Mouse (Mus musculus) midbrain, embryonic 13.5 days (tissue): ENCODE results near the gene Spred3. TPM values are rescaled to one million over a fixed set of nuclear protein-coding genes. Genes with fewer than 3 reads are reported as not detected.
"Not testable (repeated sequence)": the region's sequence is repeated elsewhere in the genome, so short reads cannot be mapped to it uniquely, and the experiment has no call there.

ENCODE experiments used
- ATAC-seq: fragments of 200-750 bp; cut with Nextera tagmentation; 2 replicates; pipeline ENCODE4 v1.8.0; 2017; ENCODE audit warnings: mild to moderate bottlenecking, moderate TSS enrichment, moderate library complexity
- H3K27ac ChIP-seq: fragments of 300-500 bp; sonication (generic); 2 replicates; pipeline ENCODE4 v1.5.1; 2015; ENCODE audit warnings: inconsistent platforms, mild to moderate bottlenecking, moderate library complexity
- H3K27me3 ChIP-seq: fragments of 300-500 bp; sonication (generic); 2 replicates; pipeline ENCODE4 v1.6.1; 2015; ENCODE audit warnings: mild to moderate bottlenecking, inconsistent platforms
- H3K36me3 ChIP-seq: fragments of 300-500 bp; sonication (generic); 2 replicates; pipeline ENCODE4 v1.6.1; 2015; ENCODE audit warnings: mild to moderate bottlenecking, inconsistent platforms
- H3K4me1 ChIP-seq: fragments of 300-500 bp; sonication (generic); replicated peaks from 2 replicates; pipeline ENCODE4 v1.6.1; 2015; ENCODE audit warnings: inconsistent platforms
- H3K4me2 ChIP-seq: fragments of 300-500 bp; sonication (generic); replicated peaks from 2 replicates; pipeline ENCODE4 v1.6.1; 2015; ENCODE audit warnings: moderate library complexity, mild to moderate bottlenecking, inconsistent platforms
- H3K4me3 ChIP-seq: fragments of 300-500 bp; sonication (generic); replicated peaks from 2 replicates; pipeline ENCODE4 v1.5.1; 2015; ENCODE audit warnings: mild to moderate bottlenecking, inconsistent platforms
- H3K9ac ChIP-seq: fragments of 300-500 bp; sonication (generic); replicated peaks from 2 replicates; pipeline ENCODE4 v1.6.1; 2015; ENCODE audit warnings: mild to moderate bottlenecking, inconsistent platforms
- H3K9me3 ChIP-seq: fragments of 300-500 bp; sonication (generic); 2 replicates; pipeline ENCODE4 v1.6.1; 2016; ENCODE audit warnings: mild to moderate bottlenecking, inconsistent platforms
- WGBS: fragments of 180-500 bp; shearing (Covaris S2); methylation state at CpG from one replicate; pipeline ENCODE4 v1.1.7; 2015; 5-methylcytosine and 5-hydroxymethylcytosine counted together
- polyA plus RNA-seq: library from polyadenylated mRNA; unstranded; fragments of >200 nt; fragmentation: Nextera tagmentation; extraction: Ambion mirVana; gene quantifications from 2 replicates; pipeline ENCODE4 v1.2.1, GENCODE M21; 2015

Spred3 gene
- 9.4 and 9.9 TPM in 2 replicates for polyA plus RNA-seq

DNA sequence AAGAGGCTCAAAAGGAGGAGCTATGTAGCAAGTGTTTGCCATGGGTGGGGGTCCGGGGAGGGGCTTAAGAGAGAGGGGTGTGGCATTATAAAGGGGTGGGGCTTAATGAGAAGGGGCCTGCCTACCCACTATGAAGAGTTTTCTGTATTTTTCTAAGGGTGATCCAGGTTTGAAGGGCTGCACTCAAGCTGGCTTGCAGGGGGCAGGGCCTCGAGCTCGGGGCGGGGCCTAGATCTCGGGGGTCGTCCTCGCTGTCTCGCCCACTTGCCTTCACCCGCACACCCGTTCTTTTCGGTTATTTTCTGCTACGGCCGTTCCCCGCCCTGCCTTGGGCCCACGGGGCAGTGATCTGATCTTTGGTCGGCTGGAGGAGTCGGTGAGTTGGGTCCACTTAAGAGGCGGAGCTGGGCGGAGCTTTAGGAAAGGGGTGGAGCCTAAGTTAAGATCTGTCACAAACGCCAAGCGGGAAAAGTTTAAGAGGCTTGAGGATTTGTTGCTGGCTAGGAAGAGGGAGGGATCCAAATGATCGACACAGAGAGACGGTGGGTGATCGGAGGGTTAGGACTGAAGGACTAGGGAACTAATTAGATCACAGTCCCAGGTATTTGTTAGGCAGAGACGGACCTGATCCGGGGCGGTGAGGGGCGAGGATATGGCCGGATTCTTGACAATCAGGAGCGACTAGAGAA lies at the start of gene Spred3, which contains the start of gene Ggn:
TSS of gene Spred3 (minus strand) at position 346 of the 689 bp plus-strand sequence.
TSS of gene Ggn (plus strand) at position 145 of the 689 bp plus-strand sequence.
- WGBS, result under 1% methylated on average over 30 of the region's 30 CpGs
- peak within 1 kb of the TSS; percentile 67 for H3K4me3 ChIP-seq
- H3K36me3 ChIP-seq, result peaks cover 31% of the 10 kb centered on the region
- peak within 1 kb of the TSS; percentile 70 for H3K9ac ChIP-seq
- peak within 1 kb of the TSS; percentile 87 for H3K27ac ChIP-seq
- H3K9me3 ChIP-seq, result no peaks in the 10 kb centered on the region
- peak within 1 kb of the TSS; percentile 66 for H3K4me2 ChIP-seq
- H3K4me1 ChIP-seq, result peaks cover 44% of the 10 kb centered on the region
- ATAC-seq, result peak; percentile 44
- H3K27me3 ChIP-seq, result peaks cover 47% of the 10 kb centered on the region

GRCm38 (mm10) chr7:29214846-29215245 lies 44.6 kb upstream of the Spred3 start:
- Histone ChIP-seq H3K4me3 (no peak overlapping the region), H3K36me3 (no peaks in the 10 kb centered on the region), H3K27ac (no peak overlapping the region), H3K27me3 (peaks cover 16% of the 10 kb centered on the region), H3K4me2 (no peak overlapping the region), H3K9ac (no peak overlapping the region), H3K9me3 (0 out of 2 replicates have a peak, but pooled peaks cover 4% of the 10 kb centered on the region), H3K4me1 (peaks cover 24% of the 10 kb centered on the region)
- no peak for ATAC-seq
- 36% methylated on average over 15 of the region's 15 CpGs for WGBS

- Histone ChIP-seq H3K9ac (no peak overlapping the region), H3K4me2 (peak overlapping the region; percentile 52; the same call in 1 of the 2 replicates), H3K4me3 (no peak overlapping the region), H3K27ac (no peak overlapping the region), H3K4me1 (peaks cover 24% of the 10 kb centered on the region), H3K9me3 (no peaks in the 10 kb centered on the region), H3K36me3 (no peaks in the 10 kb centered on the region), H3K27me3 (peaks cover 16% of the 10 kb centered on the region)
- ATAC-seq, result 0 out of 2 replicates have a peak, but pooled peaks have one; percentile 9
- WGBS, result 68% methylated on average over 2 of the region's 2 CpGs
Measured at GRCm38 (mm10) chr7:29214236-29214635, 44.0 kb upstream of the Spred3 start.

- Histone ChIP-seq H3K9ac (no peak within 1 kb of the TSS), H3K4me1 (peaks cover 24% of the 10 kb centered on the region), H3K36me3 (no peaks in the 10 kb centered on the region), H3K9me3 (no peaks in the 10 kb centered on the region), H3K27ac (no peak within 1 kb of the TSS), H3K4me3 (peak within 1 kb of the TSS; percentile 30), H3K27me3 (peaks cover 16% of the 10 kb centered on the region), H3K4me2 (peak within 1 kb of the TSS; percentile 52)
- peak; percentile 83 for ATAC-seq
- WGBS, result 3% methylated on average over 20 of the region's 20 CpGs
Measured at GRCm38 (mm10) chr7:29213675-29214082, 43.5 kb upstream of the Spred3 start, which contains the start of gene Catsperg1. Gene Catsperg1, minus strand, starts transcription at chr7:29214035.

DNA sequence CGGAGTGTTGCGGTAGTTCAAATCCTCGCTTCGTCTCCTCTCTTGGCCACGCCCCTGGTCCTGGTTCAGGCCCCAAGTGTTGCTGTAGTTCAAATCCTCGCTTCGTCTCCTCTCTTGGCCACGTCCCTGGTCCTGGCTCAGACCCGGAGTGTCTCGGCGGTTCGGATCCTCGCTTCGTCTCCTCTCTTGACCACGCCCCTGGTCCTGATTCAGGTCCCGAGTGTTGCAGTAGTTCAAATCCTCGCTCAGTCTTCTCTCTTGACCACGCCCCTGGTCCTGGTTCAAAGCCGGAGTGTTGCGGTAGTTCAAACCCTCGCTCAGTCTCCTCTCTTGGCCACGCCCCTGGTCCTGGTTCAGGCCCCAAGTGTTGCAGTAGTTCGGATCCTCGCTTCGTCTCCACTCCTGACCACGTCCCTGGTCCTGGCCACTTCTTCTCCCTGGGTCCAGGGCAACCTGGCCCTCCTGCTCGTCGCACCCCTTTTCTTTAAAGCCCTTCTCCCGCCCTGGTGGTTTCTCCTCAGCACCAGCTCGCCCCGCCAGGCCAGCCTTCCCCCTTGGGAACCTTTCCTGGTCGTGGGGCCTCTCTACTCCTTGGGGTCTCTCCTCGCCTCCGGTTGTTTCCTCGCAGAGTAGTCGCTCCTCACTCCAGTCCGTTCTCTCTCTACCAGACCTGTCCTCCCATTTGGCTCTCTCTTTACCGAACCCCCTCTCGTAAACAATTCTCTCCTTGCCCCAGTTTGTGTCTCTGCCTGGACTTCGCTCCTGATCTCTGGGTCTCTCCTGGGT lies 42.8 kb upstream of the Spred3 start:
- not testable (repeated sequence) for H3K36me3 ChIP-seq, ATAC-seq, H3K9me3 ChIP-seq, H3K9ac ChIP-seq, H3K27ac ChIP-seq
- H3K4me1 ChIP-seq, result peaks cover 24% of the 10 kb centered on the region
- H3K4me3 ChIP-seq, result peak overlapping the region; percentile 30
- 15% methylated on average over 40 of the region's 40 CpGs for WGBS
- H3K4me2 ChIP-seq, result peak overlapping the region; percentile 52
- peaks cover 16% of the 10 kb centered on the region for H3K27me3 ChIP-seq

GRCm38 (mm10) chr7:29212199-29212765 lies 42.1 kb upstream of the Spred3 start:
- peaks cover 24% of the 10 kb centered on the region for H3K4me1 ChIP-seq
- H3K4me2 ChIP-seq, result peak overlapping the region; percentile 52
- H3K27me3 ChIP-seq, result peaks cover 16% of the 10 kb centered on the region
- no peaks in the 10 kb centered on the region for H3K36me3 ChIP-seq
- no peaks in the 10 kb centered on the region for H3K9me3 ChIP-seq
- H3K27ac ChIP-seq, result no peak overlapping the region
- H3K4me3 ChIP-seq, result peak overlapping the region; percentile 33
- no peak for ATAC-seq
- H3K9ac ChIP-seq, result no peak overlapping the region
- WGBS, result 16% methylated on average over 26 of the region's 26 CpGs

DNA sequence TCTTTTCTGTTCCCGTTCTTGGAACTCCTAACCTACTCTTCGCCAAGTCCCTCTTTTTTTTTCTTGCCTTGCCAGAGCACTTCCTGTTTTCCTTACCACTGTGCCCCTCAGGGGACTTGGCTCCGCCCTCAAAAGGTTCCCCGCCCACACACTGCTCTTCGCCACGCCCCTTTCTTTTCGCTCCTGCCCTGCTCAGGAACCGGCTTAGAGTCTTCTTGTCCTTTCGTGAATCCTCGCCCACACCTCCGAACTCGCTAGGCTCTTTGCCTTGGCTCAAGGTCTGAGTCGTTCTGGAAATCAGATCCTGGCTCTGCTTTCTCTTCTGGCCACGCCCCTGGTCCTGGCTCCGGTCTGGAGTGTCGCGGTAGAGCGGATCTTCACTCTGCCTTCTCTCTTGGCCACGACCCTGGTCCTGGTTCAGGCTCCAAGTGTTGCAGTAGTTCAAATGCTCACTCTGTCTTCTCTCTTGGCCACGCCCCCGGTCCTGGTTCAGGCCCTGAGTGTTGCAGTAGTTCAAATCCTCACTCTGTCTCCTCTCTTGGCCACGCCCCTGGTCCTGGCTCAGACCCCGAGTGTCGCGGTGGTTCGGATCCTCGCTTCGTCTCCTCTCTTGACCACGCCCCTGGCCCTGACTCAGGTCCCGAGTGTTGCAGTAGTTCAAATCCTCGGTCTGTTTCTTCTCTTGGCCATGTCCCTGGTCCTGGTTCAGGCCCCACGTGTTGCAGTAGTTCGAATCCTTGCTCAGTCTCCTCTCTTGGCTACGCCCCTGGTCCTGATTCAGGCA lies 41.4 kb upstream of the Spred3 start:
- H3K9ac ChIP-seq, result no peak overlapping the region; the same call in 1 of the 2 replicates
- H3K4me3 ChIP-seq, result peak overlapping the region; percentile 33
- no peak overlapping the region for H3K27ac ChIP-seq
- H3K9me3 ChIP-seq, result no peaks in the 10 kb centered on the region
- 6% methylated on average over 34 of the region's 34 CpGs for WGBS
- H3K27me3 ChIP-seq, result peaks cover 16% of the 10 kb centered on the region
- ATAC-seq, result peak; percentile 44; the same call in 1 of the 2 replicates
- H3K4me1 ChIP-seq, result peaks cover 24% of the 10 kb centered on the region
- no peaks in the 10 kb centered on the region for H3K36me3 ChIP-seq
- H3K4me2 ChIP-seq, result peak overlapping the region; percentile 42

- Histone ChIP-seq H3K4me2 (peak overlapping the region; percentile 42), H3K4me3 (peak overlapping the region; percentile 33; the same call in 1 of the 2 replicates), H3K27me3 (peaks cover 16% of the 10 kb centered on the region), H3K4me1 (peaks cover 24% of the 10 kb centered on the region)
- H3K9ac ChIP-seq, ATAC-seq, H3K9me3 ChIP-seq, H3K36me3 ChIP-seq, H3K27ac ChIP-seq: not testable (repeated sequence)
- WGBS, result 38% methylated on average over 13 of the region's 15 CpGs
Measured at GRCm38 (mm10) chr7:29211013-29211412, 40.8 kb upstream of the Spred3 start.

DNA sequence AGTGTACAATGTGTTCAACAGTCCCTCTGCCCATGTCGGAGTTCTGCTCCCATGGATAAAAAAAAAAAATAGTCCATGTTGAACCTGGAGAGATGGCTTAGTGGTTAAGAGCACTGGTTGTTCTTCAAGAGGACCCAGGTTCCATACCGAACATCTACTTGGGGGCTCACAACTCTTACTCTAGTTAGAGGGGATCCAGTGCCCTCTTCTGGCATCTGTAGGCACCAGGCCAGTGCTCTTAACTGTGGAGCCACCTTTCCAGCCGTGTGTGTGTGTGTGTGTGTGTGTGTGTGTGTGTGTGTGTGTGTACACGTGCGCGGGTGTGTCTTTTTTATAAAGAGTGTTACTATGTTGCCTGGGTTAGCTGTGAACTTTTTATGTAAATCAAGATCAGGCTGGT lies 32.4 kb upstream of the Spred3 start:
- 0 out of 2 replicates have a peak, but pooled peaks cover 6% of the 10 kb centered on the region for H3K27me3 ChIP-seq
- H3K9me3 ChIP-seq, result no peaks in the 10 kb centered on the region
- no peaks in the 10 kb centered on the region for H3K4me1 ChIP-seq
- no peak overlapping the region for H3K27ac ChIP-seq
- H3K4me2 ChIP-seq, result no peak overlapping the region
- no peak for ATAC-seq
- H3K9ac ChIP-seq, result no peak overlapping the region
- H3K4me3 ChIP-seq, result no peak overlapping the region
- 85% methylated on average over 5 of the region's 6 CpGs for WGBS
- H3K36me3 ChIP-seq, result no peaks in the 10 kb centered on the region

DNA sequence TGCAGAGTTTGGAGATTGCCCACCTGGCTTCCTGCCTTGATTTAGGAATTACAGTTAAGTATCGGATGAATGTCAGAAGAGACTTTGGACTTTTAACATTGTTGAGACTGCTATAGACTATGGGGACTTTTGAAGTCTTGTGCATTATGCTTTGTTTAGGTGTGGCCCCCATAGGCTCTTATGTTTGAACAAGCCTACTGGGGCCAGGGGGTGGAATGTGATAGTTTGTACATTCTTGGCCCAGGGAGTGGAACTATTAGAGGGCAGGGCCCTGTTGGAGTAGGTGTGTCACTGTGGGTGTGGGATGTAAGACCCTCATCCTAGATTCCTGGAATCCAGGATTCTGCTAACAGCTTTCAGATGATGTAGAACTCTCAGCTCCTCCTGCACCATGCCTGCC lies 24.0 kb upstream of the Spred3 start:
- H3K27me3 ChIP-seq, H3K9ac ChIP-seq, H3K27ac ChIP-seq, H3K4me1 ChIP-seq, ATAC-seq, H3K4me3 ChIP-seq, H3K9me3 ChIP-seq, H3K4me2 ChIP-seq, H3K36me3 ChIP-seq: not testable (repeated sequence)
- WGBS, result 96% methylated on average over 1 of the region's 1 CpGs

DNA sequence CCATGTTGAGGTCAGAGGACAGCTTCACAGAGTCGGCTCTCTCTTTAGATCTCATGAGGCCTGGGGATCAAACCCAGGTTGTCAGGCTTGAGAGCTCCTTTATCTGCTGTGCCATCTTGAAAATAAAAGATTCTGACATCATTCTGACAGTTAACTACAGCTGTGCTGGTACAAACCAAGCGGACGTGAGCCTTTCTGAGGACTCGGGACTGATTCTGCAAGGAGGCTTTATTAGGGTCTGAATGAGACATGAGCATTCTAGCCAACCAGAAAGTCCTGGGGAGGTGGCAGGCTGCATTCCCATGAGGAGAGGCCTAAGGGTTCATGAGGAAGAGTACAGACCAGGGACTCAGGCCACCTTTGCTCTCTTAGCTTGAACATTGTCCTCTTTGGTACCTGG lies 11.1 kb upstream of the Spred3 start:
- not testable (repeated sequence) for H3K27me3 ChIP-seq, ATAC-seq, H3K9ac ChIP-seq, H3K4me3 ChIP-seq, H3K27ac ChIP-seq, H3K36me3 ChIP-seq, H3K9me3 ChIP-seq
- Histone ChIP-seq H3K4me1 (peaks cover 22% of the 10 kb centered on the region), H3K4me2 (peak overlapping the region; percentile 92; the same call in 1 of the 2 replicates)
- WGBS, result 80% methylated on average over 4 of the region's 4 CpGs
